Mouse (Mus musculus) B cell, adult 2 months (primary cell): ENCODE data around the gene Tubd1.

Experiments used
- DNase-seq, 2 experiments: peaks; one replicate each; pipeline ENCODE4 v3.0.0; 2022

Gene Tubd1

GRCm38 (mm10) chr11:86584898-86585597, 40.3 kb downstream of the Tubd1 start:
- DNase-seq = no peak

DNA sequence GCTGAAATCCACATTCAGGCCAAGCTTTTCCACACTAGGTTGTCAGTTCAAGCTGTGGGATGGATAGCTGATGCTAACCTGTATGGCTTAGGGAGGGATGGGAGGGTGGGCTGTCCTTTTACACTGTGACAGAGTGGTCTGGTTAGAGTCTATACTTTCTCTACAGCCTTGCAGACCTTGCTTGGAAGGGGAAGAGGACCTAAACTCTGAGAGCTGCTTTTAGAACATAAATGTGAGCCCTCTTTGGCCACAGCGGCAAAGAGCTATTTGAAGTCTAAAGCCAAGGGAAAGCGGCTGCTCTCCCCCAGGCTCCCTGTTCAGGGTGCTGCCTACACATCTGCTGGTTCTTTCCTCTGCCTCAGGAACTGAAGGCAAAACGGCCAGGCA, 40.8 kb downstream of the Tubd1 start:
- DNase-seq = no peak

DNA sequence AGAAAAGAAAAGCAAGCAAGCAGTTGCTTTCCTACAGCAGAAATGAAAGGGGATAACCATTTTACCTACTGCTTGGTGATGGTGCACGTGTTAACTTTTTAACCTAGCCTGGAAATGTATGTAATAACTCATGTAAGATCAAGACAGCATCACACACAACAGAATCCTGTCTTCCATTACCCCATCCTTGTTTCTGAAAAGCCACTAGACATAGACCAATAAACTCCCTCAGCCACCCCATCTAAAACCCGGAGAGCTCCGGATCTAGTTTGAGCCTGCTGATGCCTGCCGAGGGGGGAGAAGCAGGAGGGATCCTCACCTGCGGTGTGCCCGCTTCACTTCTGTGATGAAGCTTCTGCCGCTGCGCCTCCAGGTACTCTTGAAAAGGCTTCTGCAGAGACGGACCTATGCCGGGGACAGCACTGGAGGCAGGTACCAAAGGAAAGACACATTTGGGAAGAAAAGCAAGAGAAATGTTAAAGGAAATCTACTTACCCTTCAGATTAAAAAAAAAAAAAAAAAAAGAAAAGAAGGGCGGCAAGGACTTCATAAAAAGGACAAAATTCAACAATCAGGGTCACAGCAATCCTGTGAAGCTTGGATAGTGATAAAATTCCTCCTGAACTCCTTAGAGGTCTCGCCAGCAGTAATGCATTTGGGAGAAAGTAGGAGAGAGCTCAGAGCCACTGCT, 41.5 kb downstream of the Tubd1 start:
- peak; percentile 70 to 71 for DNase-seq

DNA sequence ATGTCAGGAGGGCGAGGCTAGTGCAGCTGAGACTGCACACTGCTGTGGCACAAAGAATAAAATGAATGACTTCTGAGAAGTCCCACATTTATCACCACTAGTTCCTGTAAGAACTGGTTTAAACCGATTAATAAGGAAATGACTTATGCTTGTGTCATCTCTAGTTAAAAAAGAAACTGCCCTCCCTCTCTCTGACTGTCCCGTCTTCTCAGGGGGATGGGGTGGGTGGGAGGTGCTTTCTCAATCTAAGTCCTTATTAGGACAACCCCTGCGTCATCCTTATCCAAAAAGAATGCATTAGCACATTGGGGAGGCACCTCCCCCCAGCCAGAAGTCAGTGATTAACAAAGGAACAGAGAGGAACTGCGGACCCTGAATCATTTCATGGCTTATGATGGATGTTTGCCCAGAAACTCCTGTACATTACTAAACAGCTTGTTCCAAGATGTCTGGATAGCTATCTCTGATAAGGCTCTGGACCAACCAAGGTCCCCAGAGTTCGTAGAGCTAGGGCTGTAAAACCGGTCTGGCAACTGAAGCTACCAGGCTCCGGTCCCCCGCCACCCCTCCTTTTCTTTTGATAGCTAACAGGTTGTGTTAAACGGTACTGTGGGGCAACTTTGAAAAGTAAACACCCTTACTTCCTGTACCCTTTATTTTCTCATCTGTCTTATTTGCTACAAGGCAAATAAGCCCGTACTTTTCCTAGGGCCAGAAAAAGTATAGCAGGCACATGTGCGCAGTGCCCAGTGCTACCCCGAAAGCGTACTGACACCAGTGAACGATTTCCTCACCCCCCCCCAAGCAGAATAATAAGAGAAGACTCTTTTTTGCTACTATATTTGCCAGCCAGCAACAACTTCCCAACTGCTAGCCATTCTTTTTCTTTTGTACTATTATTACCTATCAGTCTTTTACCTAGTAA, 42.3 kb downstream of the Tubd1 start:
- peak; percentile 67 to 68 for DNase-seq

GRCm38 (mm10) chr11:86587830-86588229, 43.0 kb downstream of the Tubd1 start:
- no peak for DNase-seq

DNA sequence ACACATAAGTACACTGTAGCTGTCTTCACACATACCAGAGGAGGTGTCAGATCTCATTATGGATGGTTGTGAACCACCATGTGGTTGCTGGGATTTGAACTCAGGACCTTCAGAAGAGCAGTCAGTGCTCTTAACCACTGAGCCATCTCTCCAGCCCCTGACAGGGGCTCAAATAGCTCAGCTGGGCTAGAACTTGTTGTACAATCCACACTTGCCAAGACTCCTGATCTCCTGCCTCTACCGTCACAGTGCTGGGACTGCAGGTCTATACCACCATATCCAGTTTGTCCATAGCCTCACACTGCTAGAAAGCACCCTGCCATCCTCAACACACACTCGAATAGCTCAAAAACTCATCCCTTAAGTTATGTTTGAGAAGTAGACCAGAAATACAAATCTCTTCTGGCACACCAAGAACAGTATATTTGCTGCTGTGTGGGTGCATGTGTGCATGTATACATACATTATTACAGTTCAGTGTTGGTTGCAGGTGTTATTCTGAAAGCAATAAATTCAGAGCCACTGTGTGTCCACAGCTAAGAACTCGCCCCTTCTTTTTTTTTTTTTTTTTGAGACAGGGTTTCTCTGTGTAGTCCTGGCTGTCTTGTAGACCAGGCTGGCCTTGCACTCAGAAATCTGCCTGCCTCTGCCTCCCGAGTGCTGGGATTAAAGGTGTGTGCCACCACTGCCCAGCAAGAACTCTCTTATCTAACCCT, 44.0 kb downstream of the Tubd1 start:
- no peak for DNase-seq

- no peak for DNase-seq
These were observed 45.3 kb downstream of the Tubd1 start for GRCm38 (mm10) chr11:86590066-86590465.

- no peak for DNase-seq
These were observed 45.8 kb downstream of the Tubd1 start for GRCm38 (mm10) chr11:86590579-86590978.

- no peak for DNase-seq
These were observed 46.6 kb downstream of the Tubd1 start for GRCm38 (mm10) chr11:86591301-86591845.

DNA sequence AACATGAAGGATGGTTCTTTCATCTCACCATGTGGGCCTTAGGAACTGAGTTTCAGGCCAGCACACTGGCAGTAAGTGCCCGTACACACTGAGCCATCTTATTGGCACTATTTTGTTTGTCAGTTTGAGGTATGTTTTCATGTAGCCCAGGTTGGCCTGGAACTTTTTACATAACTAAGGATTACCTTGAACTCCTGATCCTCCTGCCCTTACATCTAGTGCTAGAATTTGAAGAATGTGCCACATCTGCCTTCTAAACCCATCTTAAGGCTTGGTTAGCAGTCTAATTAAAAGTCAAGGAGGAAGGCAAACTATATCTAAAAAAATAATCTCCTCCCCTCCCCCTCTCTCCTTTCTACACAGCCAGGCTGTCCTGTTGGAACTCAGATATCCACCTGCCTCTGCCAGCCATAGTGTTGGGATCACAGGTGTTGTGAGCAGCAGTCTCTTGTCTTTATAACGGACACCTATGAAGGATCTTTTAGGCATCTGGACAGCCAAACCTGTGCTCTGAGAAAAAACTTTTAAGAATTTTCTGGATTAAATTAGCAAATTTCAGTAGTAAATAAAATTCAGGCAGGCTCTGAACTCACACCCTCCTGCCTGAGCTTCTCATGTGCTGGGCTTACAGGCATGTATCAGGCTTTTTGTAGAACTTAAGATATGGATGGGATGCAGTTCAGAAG, 47.3 kb downstream of the Tubd1 start:
- DNase-seq = no peak

GRCm38 (mm10) chr11:86592993-86593392, 48.2 kb downstream of the Tubd1 start:
- DNase-seq = peak; percentile 69 to 80

GRCm38 (mm10) chr11:86593443-86593842, 48.7 kb downstream of the Tubd1 start:
- no peak for DNase-seq

GRCm38 (mm10) chr11:86594188-86594876, 49.5 kb downstream of the Tubd1 start:
- DNase-seq = no peak

DNA sequence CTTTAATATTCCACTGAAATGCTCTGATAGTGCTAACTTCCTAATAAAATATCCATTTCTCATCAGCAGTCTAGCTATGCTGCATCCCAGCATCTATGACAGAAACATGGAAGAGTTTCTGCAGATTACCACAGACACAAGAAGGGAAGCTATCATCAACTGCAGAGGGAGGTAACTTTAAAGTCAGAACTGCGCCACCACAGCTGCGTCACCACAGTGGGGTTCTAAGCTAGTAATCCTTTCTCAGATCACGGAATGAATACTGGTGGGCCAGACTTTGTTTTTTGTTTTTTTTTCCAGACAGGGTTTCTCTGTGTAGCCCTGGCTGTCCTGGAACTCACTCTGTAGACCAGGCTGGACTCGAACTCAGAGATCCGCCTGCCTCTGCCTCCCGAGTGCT, 50.6 kb downstream of the Tubd1 start:
- no peak for DNase-seq

- DNase-seq = no peak
These were observed 51.6 kb downstream of the Tubd1 start for GRCm38 (mm10) chr11:86596187-86596960.

- no peak for DNase-seq
These were observed 52.2 kb downstream of the Tubd1 start for GRCm38 (mm10) chr11:86596976-86597375.

DNA sequence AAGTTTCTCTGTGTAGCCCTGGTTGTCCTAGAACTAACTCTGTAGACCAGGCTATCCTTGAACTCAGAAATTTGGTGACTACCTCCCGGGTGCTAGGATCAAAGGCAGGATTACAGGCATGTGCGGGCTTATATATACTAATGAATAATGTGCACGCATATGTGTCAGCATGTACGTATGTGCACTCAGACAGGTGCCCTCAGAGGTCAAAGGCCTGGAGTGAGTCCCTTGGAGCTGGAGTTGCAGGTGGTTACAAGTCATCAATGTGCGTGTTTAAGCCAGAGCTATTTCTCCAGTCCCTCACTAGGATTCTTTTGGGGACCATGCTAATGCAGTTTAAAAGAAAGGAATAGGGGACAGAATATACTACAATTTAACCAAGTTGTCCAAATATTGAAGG, 53.4 kb downstream of the Tubd1 start:
- no peak for DNase-seq

DNA sequence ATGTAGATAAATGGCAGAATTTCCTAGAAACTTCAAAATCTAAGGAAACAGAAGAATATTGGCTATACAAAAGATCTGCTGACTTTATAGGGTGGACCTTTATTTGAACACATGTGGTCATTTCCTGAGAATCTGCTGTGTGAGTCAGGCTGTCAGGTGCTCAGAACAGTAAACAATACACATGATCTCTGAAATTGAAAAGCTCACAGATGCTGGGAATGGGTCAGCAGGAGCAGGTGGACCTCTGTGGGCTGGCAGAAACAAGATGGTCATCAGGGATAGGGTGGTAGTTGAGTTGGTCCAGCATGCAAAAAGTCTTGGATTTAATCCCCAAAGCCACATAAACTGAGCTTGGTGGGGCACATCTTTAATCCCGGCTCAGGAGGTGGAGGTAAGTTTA, 53.8 kb downstream of the Tubd1 start:
- DNase-seq = no peak

- no peak for DNase-seq
These were observed 54.8 kb downstream of the Tubd1 start for GRCm38 (mm10) chr11:86599378-86600208.

- DNase-seq = no peak
These were observed 55.4 kb downstream of the Tubd1 start for GRCm38 (mm10) chr11:86600209-86600557.
